Mouse (Mus musculus): ENCODE measurements at regions not wholly inside any gene's neighbourhood (a gene's known extent, or its start where the extent isn't known, plus 50 kb on each side); places are given as distances from the start of the nearest gene placed in this dataset.

- peak; percentile 90 for DNase-seq
- Histone ChIP-seq H3K36me3 (ENCODE audit: control insufficient read depth, insufficient read depth, low read length) (no peaks in the 10 kb centered on the region), H3K9ac (replicated peaks; ENCODE audit: low read length) (peak overlapping the region; percentile 39; the same call in 1 of the 2 replicates), H3K27ac (replicated peaks; ENCODE audit: low read depth, low read length) (no peak overlapping the region), H3K27me3 (ENCODE audit: control insufficient read depth, insufficient read depth, low read length) (peaks cover 56% of the 10 kb centered on the region), H3K4me2 (ENCODE audit: low read length) (peak overlapping the region; percentile 56), H3K9me3 (ENCODE audit: control insufficient read depth, low read length) (no peaks in the 10 kb centered on the region), H3K4me3 (replicated peaks; ENCODE audit: low read depth, low read length) (peak overlapping the region; percentile 31), H3K4me1 (ENCODE audit: control insufficient read depth, insufficient read depth, low read length) (0 out of 2 replicates have a peak, but pooled peaks cover 2% of the 10 kb centered on the region)
- peak; percentile 87 for ATAC-seq (ENCODE audit: low FRiP score, low TSS enrichment)
- WGBS: under 1% methylated on average over 11 of the region's 11 CpGs
These were observed 299.0 kb upstream of the Galnt5 start for GRCm38 (mm10) chr2:57698659-57699061.

GRCm38 (mm10) chr2:57699226-57699625, 298.5 kb upstream of the Galnt5 start:
- Histone ChIP-seq H3K9ac (replicated peaks; ENCODE audit: low read length) (0 out of 2 replicates have a peak overlapping the region, but pooled peaks have one; percentile 37), H3K36me3 (ENCODE audit: control insufficient read depth, insufficient read depth, low read length) (no peaks in the 10 kb centered on the region), H3K4me1 (ENCODE audit: control insufficient read depth, insufficient read depth, low read length) (0 out of 2 replicates have a peak, but pooled peaks cover 2% of the 10 kb centered on the region), H3K27me3 (ENCODE audit: control insufficient read depth, insufficient read depth, low read length) (peaks cover 53% of the 10 kb centered on the region), H3K4me3 (replicated peaks; ENCODE audit: low read depth, low read length) (peak overlapping the region; percentile 31), H3K4me2 (ENCODE audit: low read length) (peak overlapping the region; percentile 56), H3K9me3 (ENCODE audit: control insufficient read depth, low read length) (no peaks in the 10 kb centered on the region), H3K27ac (replicated peaks; ENCODE audit: low read depth, low read length) (no peak overlapping the region)
- no peak for ATAC-seq (ENCODE audit: low FRiP score, low TSS enrichment)
- peak; percentile 55 for DNase-seq
- WGBS: 8% methylated on average over 4 of the region's 4 CpGs

- ATAC-seq (ENCODE audit: low FRiP score, low TSS enrichment) (peak; percentile 90), DNase-seq (peak; percentile 63)
- H3K4me3 ChIP-seq (replicated peaks; ENCODE audit: low read depth, low read length): no peak overlapping the region
- H3K27ac ChIP-seq (replicated peaks; ENCODE audit: low read depth, low read length): no peak overlapping the region
- no peaks in the 10 kb centered on the region; the same call in 1 of the 2 replicates for H3K4me1 ChIP-seq (ENCODE audit: control insufficient read depth, insufficient read depth, low read length)
- no peak overlapping the region for H3K9ac ChIP-seq (replicated peaks; ENCODE audit: low read length)
- H3K4me2 ChIP-seq (ENCODE audit: low read length): peak overlapping the region; percentile 16; the same call in 1 of the 2 replicates
- H3K36me3 ChIP-seq (ENCODE audit: control insufficient read depth, insufficient read depth, low read length): no peaks in the 10 kb centered on the region
- H3K27me3 ChIP-seq (ENCODE audit: control insufficient read depth, insufficient read depth, low read length): peaks cover 39% of the 10 kb centered on the region
- H3K9me3 ChIP-seq (ENCODE audit: control insufficient read depth, low read length): no peaks in the 10 kb centered on the region
- WGBS: 6% methylated on average over 10 of the region's 10 CpGs
These were observed 280.8 kb upstream of the Galnt5 start for GRCm38 (mm10) chr2:57716754-57717510.

Measured in midbrain, embryonic 14.5 days (tissue).